Mouse (Mus musculus) CH12.LX (cell line): Measurements from ENCODE around the gene Ibtk. TPM values are rescaled to one million over a fixed set of nuclear protein-coding genes. Genes with fewer than 3 reads are reported as not detected.

Source experiments
- DNase-seq: peaks from one replicate; pipeline ENCODE4 v3.0.0-alpha.2; 2013; ENCODE audit errors: extremely low read depth
- H3K27ac ChIP-seq: 2 replicates; pipeline ENCODE4 v1.5.1; 2012; ENCODE audit warnings: low read depth, mild to moderate bottlenecking, control low read depth, moderate library complexity; ENCODE audit not compliant: insufficient read depth
- H3K27me3 ChIP-seq: replicated peaks from 2 replicates; pipeline ENCODE3; 2012; ENCODE audit warnings: inconsistent platforms
- H3K36me3 ChIP-seq, 2 experiments: replicated peaks in 1 of 2; 2 replicates each; pipeline versions ENCODE3 to v1.6.1; 2012; ENCODE audit warnings: inconsistent platforms in 1 of 2, low read length in 1 of 2, mild to moderate bottlenecking in 1 of 2, mixed read lengths in 1 of 2, moderate library complexity in 1 of 2; ENCODE audit not compliant: control insufficient read depth in 1 of 2, insufficient read depth in 1 of 2
- H3K4me1 ChIP-seq, 2 experiments: 2 replicates each; pipeline ENCODE4 v1.6.1; 2012; ENCODE audit warnings: inconsistent platforms in 1 of 2, moderate library complexity in 1 of 2; ENCODE audit not compliant: insufficient read depth in 2 of 2, control insufficient read depth in 1 of 2
- H3K4me2 ChIP-seq: 2 replicates; pipeline ENCODE4 v1.6.1; 2012; ENCODE audit warnings: low read depth, mild to moderate bottlenecking, control low read depth; ENCODE audit not compliant: poor library complexity, insufficient read depth, severe bottlenecking
- H3K4me3 ChIP-seq, 3 experiments: fragments of 150-350 bp in 1 of 3; sonication (generic) in 1 of 3; replicated peaks in 1 of 3; 2 replicates each; pipeline versions ENCODE3 to v1.5.1; 2011 to 2012; ENCODE audit warnings: low read depth in 2 of 3, low read length in 2 of 3, mild to moderate bottlenecking in 2 of 3, moderate library complexity in 2 of 3, control low read depth in 1 of 3, improper control_type of control experiment in 1 of 3, inconsistent platforms in 1 of 3, mixed read lengths in 1 of 3; ENCODE audit not compliant: poor library complexity in 1 of 3
- H3K79me2 ChIP-seq: replicated peaks from 2 replicates; pipeline ENCODE4 v1.6.1; 2012; ENCODE audit warnings: mild to moderate bottlenecking, moderate library complexity; ENCODE audit not compliant: control insufficient read depth, poor library complexity, insufficient read depth, severe bottlenecking; ENCODE audit errors: extremely low read depth
- H3K9ac ChIP-seq: 2 replicates; pipeline ENCODE4 v1.6.1; 2012; ENCODE audit warnings: low read depth, mild to moderate bottlenecking, control low read depth, moderate library complexity; ENCODE audit not compliant: insufficient read depth
- H3K9me3 ChIP-seq: replicated peaks from 2 replicates; pipeline ENCODE3; 2012; ENCODE audit warnings: low read length, inconsistent platforms, mixed read lengths
- BHLHE40 ChIP-seq: IDR thresholded peaks from 2 replicates; pipeline ENCODE4 v1.6.1; 2011; ENCODE audit warnings: mild to moderate bottlenecking, low read depth, low read length, improper control_type of control experiment
- CHD1 ChIP-seq: IDR thresholded peaks from 2 replicates; pipeline ENCODE4 v1.6.1; 2012; ENCODE audit warnings: low read depth, low read length, improper control_type of control experiment, inconsistent platforms
- CHD2 ChIP-seq: IDR thresholded peaks from 2 replicates; pipeline ENCODE4 v1.6.1; 2011; ENCODE audit warnings: low read length, improper control_type of control experiment
- E2F4 ChIP-seq: IDR thresholded peaks from 2 replicates; pipeline ENCODE4 v1.6.1; 2011; ENCODE audit warnings: low read depth, low read length, improper control_type of control experiment; ENCODE audit not compliant: insufficient replicate concordance
- ELF1 ChIP-seq: IDR thresholded peaks from 2 replicates; pipeline ENCODE4 v1.6.1; 2014; ENCODE audit warnings: low read depth, mild to moderate bottlenecking, inconsistent platforms, low read length, improper control_type of control experiment
- EP300 ChIP-seq: IDR thresholded peaks from 2 replicates; pipeline ENCODE4 v1.6.1; 2011; ENCODE audit warnings: low read length, improper control_type of control experiment
- JUND ChIP-seq: conservative IDR thresholded peaks from 2 replicates; pipeline ENCODE4 v1.6.1; 2011; ENCODE audit warnings: low read depth, low read length, improper control_type of control experiment
- KAT2A ChIP-seq: IDR thresholded peaks from 2 replicates; pipeline ENCODE4 v1.6.1; 2012; ENCODE audit warnings: low read length, improper control_type of control experiment, inconsistent platforms; ENCODE audit not compliant: insufficient replicate concordance
- MAFK ChIP-seq: IDR thresholded peaks from 2 replicates; pipeline ENCODE4 v1.6.1; 2011; ENCODE audit warnings: low read length, improper control_type of control experiment; ENCODE audit not compliant: insufficient replicate concordance
- MAX ChIP-seq: IDR thresholded peaks from 2 replicates; pipeline ENCODE4 v1.6.1; 2011; ENCODE audit warnings: low read length, improper control_type of control experiment
- MAZ ChIP-seq: IDR thresholded peaks from 2 replicates; pipeline ENCODE4 v1.6.1; 2012; ENCODE audit warnings: low read depth, mild to moderate bottlenecking, inconsistent platforms, low read length, improper control_type of control experiment, moderate library complexity
- MXI1 ChIP-seq: IDR thresholded peaks from 2 replicates; pipeline ENCODE4 v1.6.1; 2011; ENCODE audit warnings: mild to moderate bottlenecking, low read depth, low read length, improper control_type of control experiment
- MYC ChIP-seq: IDR thresholded peaks from 2 replicates; pipeline ENCODE4 v1.6.1; 2011; ENCODE audit warnings: low read depth, mild to moderate bottlenecking, improper control_type of control experiment, low read length
- NELFE ChIP-seq: IDR thresholded peaks from 2 replicates; pipeline ENCODE4 v1.6.1; 2011; ENCODE audit warnings: low read depth, low read length, improper control_type of control experiment
- NRF1 ChIP-seq: IDR thresholded peaks from 2 replicates; pipeline ENCODE4 v1.6.1; 2014; ENCODE audit warnings: low read depth, mild to moderate bottlenecking, inconsistent platforms, low read length, improper control_type of control experiment, moderate library complexity
- PAX5 ChIP-seq: IDR thresholded peaks from 2 replicates; pipeline ENCODE4 v1.6.1; 2012; ENCODE audit warnings: low read length, inconsistent platforms, mixed read lengths
- POLR2A ChIP-seq: IDR thresholded peaks from 2 replicates; pipeline ENCODE4 v1.6.1; 2011; ENCODE audit warnings: low read depth, mild to moderate bottlenecking, improper control_type of control experiment, low read length
- POLR2AphosphoS2 ChIP-seq: IDR thresholded peaks from 2 replicates; pipeline ENCODE4 v1.6.1; 2011; ENCODE audit warnings: low read depth, low read length, improper control_type of control experiment
- RAD21 ChIP-seq: IDR thresholded peaks from 2 replicates; pipeline ENCODE4 v1.6.1; 2011; ENCODE audit warnings: low read depth, mild to moderate bottlenecking, low read length, improper control_type of control experiment, moderate library complexity
- SMC3 ChIP-seq: IDR thresholded peaks from 2 replicates; pipeline ENCODE4 v1.6.1; 2011; ENCODE audit warnings: low read depth, low read length, improper control_type of control experiment
- TBP ChIP-seq: conservative IDR thresholded peaks from 2 replicates; pipeline ENCODE4 v1.6.1; 2011; ENCODE audit warnings: low read depth, low read length, improper control_type of control experiment
- TCF12 ChIP-seq: IDR thresholded peaks from 2 replicates; pipeline ENCODE4 v1.6.1; 2014; ENCODE audit warnings: low read depth, mild to moderate bottlenecking, inconsistent platforms, low read length, improper control_type of control experiment
- UBTF ChIP-seq: IDR thresholded peaks from 2 replicates; pipeline ENCODE4 v1.6.1; 2012; ENCODE audit warnings: low read depth, mild to moderate bottlenecking, inconsistent platforms, low read length, improper control_type of control experiment, moderate library complexity
- USF2 ChIP-seq: conservative IDR thresholded peaks from 2 replicates; pipeline ENCODE4 v1.6.1; 2011; ENCODE audit warnings: low read depth, low read length, improper control_type of control experiment
- ZC3H11A ChIP-seq: IDR thresholded peaks from 2 replicates; pipeline ENCODE4 v1.6.1; 2012; ENCODE audit warnings: low read depth, mild to moderate bottlenecking, inconsistent platforms, low read length, improper control_type of control experiment
- ZKSCAN1 ChIP-seq: IDR thresholded peaks from 2 replicates; pipeline ENCODE4 v1.6.1; 2012; ENCODE audit warnings: low read depth, inconsistent platforms, low read length, improper control_type of control experiment, borderline replicate concordance
- ZMIZ1 ChIP-seq: IDR thresholded peaks from 2 replicates; pipeline ENCODE4 v1.6.1; 2012; ENCODE audit warnings: low read depth, mild to moderate bottlenecking, inconsistent platforms, low read length, improper control_type of control experiment
- dilution Hi-C: fragments of 300-500 bp; cut with MboI; formaldehyde crosslinking; loops from 2 replicates; pipeline ENCODE4 v1.14.3; 2020; ENCODE audit warnings: low sequenced_read_pairs; ENCODE audit not compliant: extremely low pct_unique_long_range_greater_than_20kb, extremely low pct_ligation_motif_present
- in situ Hi-C: fragments of 300-500 bp; cut with MboI; formaldehyde crosslinking; loops from 3 replicates; pipeline ENCODE4 v1.14.3; 2019; ENCODE audit warnings: low sequenced_read_pairs, low pct_ligation_motif_present, low pct_unique_long_range_greater_than_20kb, mixed read lengths
- polyA plus RNA-seq: library from polyadenylated mRNA; unstranded; fragments of >175 nt; gene quantifications from 2 replicates; pipeline ENCODE4 v1.2.1, GENCODE M21; 2012; ENCODE audit warnings: low read depth; ENCODE audit not compliant: insufficient read length
- total RNA-seq, 2 experiments: library from RNA; depleted of rRNA; stranded (reverse); fragments of 300-350 nt in 1 of 2; fragments of >200 nt in 1 of 2; gene quantifications; 2 replicates each; pipeline ENCODE4 v1.2.3; 2012 to 2014

The Ibtk gene
- total and polyA plus RNA-seq, 3 experiments: 34.2 to 41.3 (median 40.6) TPM

DNA sequence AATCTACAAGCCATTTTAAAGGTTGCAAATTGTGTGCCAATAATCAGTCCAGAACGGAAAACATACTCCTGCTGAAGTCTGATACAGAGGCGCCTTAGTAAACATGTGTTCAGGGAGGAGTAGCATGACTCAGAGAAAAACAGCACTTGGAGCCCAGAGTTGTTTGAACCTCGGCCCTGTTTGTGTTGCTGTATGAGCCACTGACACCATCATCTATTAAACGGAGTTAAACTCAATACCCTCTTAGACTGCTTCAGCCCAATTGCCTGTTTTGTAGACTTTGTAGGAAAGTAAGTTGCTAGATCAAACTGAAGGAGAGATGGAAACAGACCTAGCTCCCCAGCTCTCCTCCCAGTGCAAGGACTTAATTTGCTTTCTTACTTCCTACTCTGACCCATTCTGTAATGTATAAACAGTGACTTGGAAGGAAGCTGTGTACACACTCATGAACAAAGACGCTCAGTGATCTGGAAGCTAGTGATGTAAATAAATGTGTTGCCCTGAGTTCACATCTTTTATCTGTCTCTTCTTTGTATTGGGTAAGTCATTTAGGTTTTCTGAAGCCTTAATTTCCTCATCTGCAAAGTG is 882 bp upstream of the Ibtk start:
- peaks cover 24% of the 10 kb centered on the region for H3K79me2 ChIP-seq
- H3K9me3 ChIP-seq: peaks cover 4% of the 10 kb centered on the region
- TF ChIP-seq MXI1 (0 out of 2 replicates have a peak, but pooled peaks have one; percentile 31), MYC (peak; percentile 86), MAFK (no peak), TBP (0 out of 2 replicates have a peak, but pooled peaks have one; percentile 33), EP300 (no peak), SMC3 (no peak), MAZ (0 out of 2 replicates have a peak, but pooled peaks have one; percentile 29), KAT2A (no peak), ZMIZ1 (no peak), MAX (peak; percentile 48), RAD21 (no peak), POLR2A (no peak), E2F4 (0 out of 2 replicates have a peak, but pooled peaks have one; percentile 25)
- DNase-seq: no peak
- H3K9ac ChIP-seq: peak overlapping the region; percentile 93
- peak overlapping the region; percentile 49; the same call in 1 of the 2 replicates for H3K27ac ChIP-seq
- H3K36me3 ChIP-seq: peaks cover 0 to 14% of the 10 kb centered on the region in 2 experiments
- dilution Hi-C loops: no loop called here
- no peaks in the 10 kb centered on the region for H3K27me3 ChIP-seq
- H3K4me2 ChIP-seq: peak overlapping the region; percentile 48
- peak overlapping the region; percentile 61 to 89 (median 84) for H3K4me3 ChIP-seq
- peaks cover 0 to 10% of the 10 kb centered on the region in 2 experiments; a peak in 2 of 4 replicates for H3K4me1 ChIP-seq
- in situ Hi-C loops: loop anchor here (25.0 kb wide), 1 partner anchor 812 kb away; the partner anchor contains the start of genes Pgm3 and Rwdd2a

DNA sequence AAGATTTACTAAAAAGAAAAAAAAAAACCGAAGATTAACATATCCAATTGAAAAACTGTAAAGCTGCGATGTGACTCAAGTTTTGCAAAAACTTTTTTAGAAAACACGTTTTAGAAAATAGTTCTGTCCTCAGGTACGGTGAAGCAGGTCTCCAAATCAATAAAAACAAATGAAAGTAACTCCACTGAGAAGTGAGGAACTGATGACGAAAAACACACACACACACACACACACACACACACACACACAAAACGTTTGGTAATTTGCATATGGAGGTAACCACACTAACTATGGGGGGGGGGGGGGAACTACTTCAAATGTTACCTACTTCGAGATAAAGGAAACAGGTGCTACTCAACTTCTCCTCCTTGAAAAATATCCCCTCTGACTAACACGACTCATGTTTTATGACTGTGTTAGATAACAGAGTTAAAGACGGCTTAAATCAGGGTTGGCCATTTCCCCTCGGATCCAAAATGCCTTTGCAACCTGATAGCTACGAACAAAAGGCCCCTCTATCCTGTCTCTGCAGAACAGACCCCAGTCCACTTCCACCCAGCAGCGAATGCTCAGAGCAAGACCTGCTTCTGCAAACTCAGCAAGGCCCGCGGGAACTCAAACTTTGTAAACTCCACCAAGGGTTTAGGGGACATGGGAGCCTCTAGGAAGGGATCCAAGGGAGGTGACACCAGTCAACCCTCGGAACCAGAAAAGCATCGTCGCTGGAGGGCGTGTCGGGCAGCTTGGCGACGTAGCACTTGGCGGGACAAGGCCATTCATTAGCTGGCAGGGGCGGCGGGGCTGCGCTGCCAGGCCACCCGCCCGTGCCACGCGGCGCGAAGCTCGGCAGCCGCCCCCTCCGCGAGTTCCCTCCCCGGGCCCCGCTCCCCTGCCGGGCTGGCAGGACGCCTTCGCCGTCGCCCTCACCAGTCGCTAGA is 661 bp downstream of the Ibtk start:
- Histone ChIP-seq H3K36me3 (peaks cover under 1 to 18% of the 10 kb centered on the region in 2 experiments), H3K9me3 (peaks cover 4% of the 10 kb centered on the region), H3K4me3 (peak overlapping the region; percentile 61 to 89 (median 84)), H3K4me2 (no peak overlapping the region), H3K4me1 (peaks cover 0 to 10% of the 10 kb centered on the region in 2 experiments; a peak in 2 of 4 replicates), H3K79me2 (peaks cover 30% of the 10 kb centered on the region), H3K27me3 (no peaks in the 10 kb centered on the region), H3K9ac (peak overlapping the region; percentile 88), H3K27ac (peak overlapping the region; percentile 88)
- in situ Hi-C loops (loop anchor here (25.0 kb wide), 1 partner anchor 814 kb away; the partner anchor contains the start of genes Pgm3 and Rwdd2a), dilution Hi-C loops (no loop called here)
- DNase-seq: peak; percentile 87
- TF ChIP-seq SMC3 (no peak), BHLHE40 (peak; percentile 75), RAD21 (no peak), POLR2AphosphoS2 (no peak; the same call in 1 of the 2 replicates), MAZ (no peak; the same call in 1 of the 2 replicates), CHD1 (peak; percentile 96), PAX5 (no peak), ELF1 (0 out of 2 replicates have a peak, but pooled peaks have one; percentile 20), MXI1 (no peak; the same call in 1 of the 2 replicates), POLR2A (no peak), CHD2 (no peak), JUND (no peak), MAX (peak; percentile 56; the same call in 1 of the 2 replicates), ZMIZ1 (no peak), TCF12 (peak; percentile 69), MAFK (no peak), USF2 (no peak), ZKSCAN1 (no peak), NELFE (no peak), UBTF (peak; percentile 87; the same call in 1 of the 2 replicates), ZC3H11A (no peak), KAT2A (0 out of 2 replicates have a peak, but pooled peaks have one; percentile 59), EP300 (peak; percentile 68), NRF1 (no peak; the same call in 1 of the 2 replicates)
